Mouse (Mus musculus): ENCODE measurements around the gene Antxr2. TPM values are rescaled to one million over a fixed set of nuclear protein-coding genes. Genes with fewer than 3 reads are reported as not detected.
A peak's percentile ranks its signal among the peaks of the same experiment; 100 is the strongest.

Antxr2 gene
- total RNA-seq, 2 experiments from 2014 or later = 16.2 to 19.3 TPM

DNA sequence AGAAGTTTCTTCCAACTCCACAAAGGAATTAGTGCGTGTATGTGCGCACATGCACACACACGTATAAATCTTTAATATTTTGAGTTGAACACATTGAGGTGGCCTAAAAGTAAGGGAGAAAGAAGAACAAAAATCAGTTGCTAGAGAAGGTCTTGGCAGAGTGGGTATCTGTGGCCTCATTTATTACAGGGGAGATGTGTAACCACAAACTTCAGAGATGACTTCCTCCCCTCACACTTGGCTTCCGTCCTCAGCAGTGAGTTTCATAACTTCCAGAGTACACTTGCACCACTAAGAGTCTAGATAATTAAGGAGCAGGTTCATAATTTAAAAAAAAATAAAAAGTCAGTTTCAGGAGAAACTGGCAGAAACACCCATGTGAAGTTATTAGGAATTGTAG lies 84.6 kb downstream of the Antxr2 start:
- DNase-seq = no peak
- intact Hi-C loops (cut with DNase I; ENCODE audit: low total_unique reads) = no loop called here

DNA sequence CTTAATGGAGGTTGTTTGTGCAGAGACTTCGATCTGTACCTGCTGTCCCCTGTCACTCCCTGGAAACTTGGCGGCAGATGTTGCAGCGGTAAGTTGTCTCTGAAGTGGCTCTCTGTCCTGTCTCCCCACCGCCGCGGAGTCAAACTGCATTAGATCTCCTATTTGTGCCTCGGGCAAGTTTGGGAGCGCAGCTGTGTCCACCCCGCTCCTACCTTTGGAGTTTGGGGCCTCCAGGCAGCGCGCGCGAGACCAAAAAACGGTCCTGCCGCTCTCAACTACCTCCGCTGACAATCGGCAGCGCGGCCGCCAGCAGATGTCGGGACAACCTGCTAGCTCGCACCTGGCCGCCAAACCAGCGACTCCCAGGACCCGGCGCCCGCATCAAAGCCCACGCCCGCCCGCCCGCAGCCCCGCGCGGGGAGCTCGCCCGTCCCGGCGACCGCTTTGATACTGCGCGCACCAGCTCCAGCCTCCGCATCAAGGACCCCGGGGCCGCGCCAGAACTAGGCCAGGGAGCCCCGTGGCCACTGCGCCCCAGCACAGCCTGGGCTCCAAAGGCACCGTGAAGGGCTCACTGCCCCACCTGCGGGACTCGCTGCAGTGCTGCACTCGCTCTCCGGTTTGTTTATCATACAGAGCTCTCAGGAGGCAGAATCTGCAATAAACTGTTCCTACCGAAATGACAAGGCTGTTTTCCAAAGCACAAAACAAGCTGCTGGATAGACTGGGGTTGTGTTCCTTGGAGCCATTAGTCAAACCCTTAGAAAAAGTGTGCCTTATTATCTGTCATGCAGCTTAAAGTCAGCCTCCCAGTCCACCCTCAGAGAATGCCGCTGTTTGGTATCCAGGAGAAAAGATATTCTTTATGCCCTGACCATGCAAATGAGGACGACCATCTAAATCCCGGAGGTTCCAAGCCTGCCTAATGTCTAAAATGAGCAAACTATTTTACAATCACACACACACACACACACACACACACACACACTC lies 95.4 kb downstream of the Antxr2 start:
- intact Hi-C loops (cut with DNase I; ENCODE audit: low total_unique reads) = no loop called here
- DNase-seq = peak; percentile 20

DNA sequence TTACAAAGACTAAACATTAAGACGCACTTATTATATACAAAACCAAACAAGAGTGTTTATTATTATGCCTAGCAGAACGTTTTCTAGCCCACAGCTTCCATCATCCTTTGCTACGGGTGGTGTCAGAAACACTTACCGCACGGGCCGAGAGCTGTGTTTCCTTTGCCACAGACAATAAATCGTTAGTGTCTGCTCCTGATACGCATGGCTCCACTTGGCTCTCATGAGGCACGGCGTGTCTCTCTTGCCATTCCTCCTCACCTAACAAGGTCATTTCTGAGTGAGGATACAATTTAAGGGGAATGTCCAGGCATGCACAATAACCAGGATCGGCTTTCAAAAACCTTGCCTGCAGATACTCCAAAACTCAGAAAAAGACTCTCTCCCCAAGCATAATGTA lies 113.2 kb downstream of the Antxr2 start:
- no peak for DNase-seq
- intact Hi-C loops (cut with DNase I; ENCODE audit: low total_unique reads) = no loop called here

DNA sequence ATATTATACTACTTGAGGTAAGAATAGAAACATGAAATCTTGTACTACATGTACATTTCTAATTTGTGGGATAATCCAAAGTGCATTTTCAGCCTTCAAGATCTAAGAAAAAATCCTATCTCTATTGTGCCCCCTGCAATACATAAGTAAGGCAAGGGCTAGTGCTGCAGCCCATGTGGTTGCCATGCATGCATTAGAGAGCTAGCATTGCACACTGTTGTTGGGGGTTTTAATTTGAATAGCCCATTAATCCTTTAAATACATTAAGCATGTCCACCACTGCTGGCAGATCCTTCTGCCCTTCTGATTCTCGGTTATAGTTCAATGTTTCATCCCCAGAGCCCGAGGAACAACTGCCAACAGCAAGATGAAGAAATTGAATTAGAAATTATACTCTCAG lies 116.0 kb downstream of the Antxr2 start:
- intact Hi-C loops (cut with DNase I; ENCODE audit: low total_unique reads) = no loop called here
- no peak for DNase-seq

DNA sequence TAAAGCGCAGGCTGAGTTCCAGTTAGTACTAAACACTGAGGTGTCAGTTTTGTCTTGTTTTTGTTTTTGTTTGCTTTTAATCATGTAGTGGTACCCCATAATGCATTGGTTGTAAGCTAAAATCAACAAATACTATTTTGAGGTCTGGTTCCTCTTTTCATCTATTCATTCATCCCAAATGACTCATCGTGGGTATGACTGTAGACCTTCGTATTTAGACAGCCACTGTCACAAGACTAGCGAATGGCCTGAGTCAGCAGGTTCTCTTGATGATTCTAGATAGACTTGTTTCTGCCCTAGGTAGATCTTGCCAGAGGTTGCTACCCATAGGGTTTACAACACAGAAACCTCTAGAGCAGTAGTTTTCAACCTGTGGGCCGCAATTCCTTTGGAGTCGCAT lies 116.9 kb downstream of the Antxr2 start:
- intact Hi-C loops (cut with DNase I; ENCODE audit: low total_unique reads) = no loop called here

DNA sequence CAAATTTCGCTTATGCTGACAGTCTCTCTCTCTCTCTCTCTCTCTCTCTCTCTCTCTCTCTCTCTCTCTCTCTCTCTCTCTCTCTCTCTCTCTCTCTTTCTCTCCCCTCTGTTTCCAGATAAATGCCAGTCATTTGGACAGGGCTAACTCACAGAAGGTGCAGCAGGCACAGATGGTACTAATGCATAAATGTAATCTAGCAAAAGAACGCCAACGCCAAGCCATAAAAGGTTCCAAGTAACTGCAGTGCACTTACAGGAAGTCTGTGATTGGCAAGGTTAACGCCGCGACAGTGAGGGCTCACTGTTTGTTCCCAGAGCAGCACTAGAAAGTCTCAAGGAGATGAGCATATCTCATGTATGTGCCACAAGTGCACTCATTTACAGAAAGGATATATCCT lies 123.4 kb downstream of the Antxr2 start:
- no peak for DNase-seq
- intact Hi-C loops (cut with DNase I; ENCODE audit: low total_unique reads) = no loop called here

More for the DNA sequence above, 116.9 kb downstream of the Antxr2 start:
- no peak for DNase-seq

DNA sequence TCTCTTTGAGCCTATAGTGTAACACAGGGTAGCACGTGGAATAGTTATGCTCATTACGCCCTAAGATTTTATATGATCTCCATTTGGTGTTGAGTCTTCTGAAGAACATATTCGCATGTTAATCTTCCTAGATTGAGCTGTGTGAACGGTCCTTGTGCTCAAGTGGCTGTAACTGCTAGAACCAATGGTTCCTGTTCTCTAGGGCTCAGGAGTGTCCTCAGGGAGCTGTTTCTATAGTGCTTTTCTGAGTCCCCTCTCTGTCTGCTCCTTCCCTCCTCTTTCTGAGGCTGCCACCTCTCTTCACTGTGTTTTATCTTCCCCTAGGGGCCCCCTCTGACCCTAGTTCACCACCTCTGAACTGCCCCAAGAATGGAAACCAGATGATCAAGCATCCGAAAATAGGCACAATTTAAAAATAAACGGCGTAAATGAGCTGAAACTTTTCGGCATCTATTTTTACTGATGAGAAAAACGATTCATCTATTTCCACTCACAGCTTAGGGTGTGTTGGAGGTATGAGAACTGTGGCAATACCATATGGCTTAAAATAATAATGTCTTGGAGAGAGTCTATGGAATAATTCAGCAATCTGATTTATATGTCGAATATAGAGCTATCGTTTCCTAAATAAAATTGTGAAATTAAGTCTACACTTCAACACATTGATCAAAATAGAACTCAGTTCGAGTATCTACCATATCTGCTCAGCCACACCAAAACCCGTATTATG lies 124.1 kb downstream of the Antxr2 start:
- intact Hi-C loops (cut with DNase I; ENCODE audit: low total_unique reads) = no loop called here

DNA sequence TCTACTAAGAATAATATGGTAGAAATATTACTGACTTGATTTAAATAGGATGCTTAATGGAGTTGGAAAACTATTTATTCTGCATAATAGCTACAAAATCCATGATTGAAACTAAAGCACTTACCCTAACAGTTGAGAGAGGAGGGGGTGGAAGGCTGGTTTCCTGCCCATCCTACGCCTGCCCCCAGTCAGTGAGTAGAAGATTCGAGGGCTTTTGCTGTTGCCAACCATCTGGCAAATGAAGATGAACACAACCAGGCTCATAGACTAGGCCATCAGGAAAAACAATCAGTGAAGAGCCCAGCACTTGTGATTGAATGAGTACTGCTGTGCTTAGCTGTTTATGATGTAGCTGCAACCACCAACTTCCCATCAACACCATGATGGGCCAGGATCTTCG lies 125.0 kb downstream of the Antxr2 start:
- intact Hi-C loops (cut with DNase I; ENCODE audit: low total_unique reads) = no loop called here
- DNase-seq = no peak

More for the DNA sequence above, 124.1 kb downstream of the Antxr2 start:
- no peak for DNase-seq

DNA sequence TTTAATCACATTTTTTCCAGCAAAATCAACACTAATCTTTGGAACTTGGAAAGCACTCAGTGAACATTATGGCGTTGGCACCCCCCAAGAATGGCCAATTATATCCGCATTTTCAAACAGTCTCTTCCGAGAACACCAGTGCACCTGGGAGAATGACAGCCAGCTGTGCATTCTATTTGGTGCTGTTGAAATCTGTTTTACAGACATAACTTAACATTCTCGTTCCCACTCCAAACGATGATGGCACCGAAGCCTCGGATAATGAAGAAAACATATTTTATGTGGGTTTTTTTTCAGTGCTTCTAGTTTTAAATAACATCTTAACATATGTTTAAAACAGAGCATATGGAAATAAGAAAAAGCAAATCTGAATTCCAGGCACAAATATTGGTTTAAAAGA lies 129.7 kb downstream of the Antxr2 start:
- intact Hi-C loops (cut with DNase I; ENCODE audit: low total_unique reads) = no loop called here
- no peak for DNase-seq

DNA sequence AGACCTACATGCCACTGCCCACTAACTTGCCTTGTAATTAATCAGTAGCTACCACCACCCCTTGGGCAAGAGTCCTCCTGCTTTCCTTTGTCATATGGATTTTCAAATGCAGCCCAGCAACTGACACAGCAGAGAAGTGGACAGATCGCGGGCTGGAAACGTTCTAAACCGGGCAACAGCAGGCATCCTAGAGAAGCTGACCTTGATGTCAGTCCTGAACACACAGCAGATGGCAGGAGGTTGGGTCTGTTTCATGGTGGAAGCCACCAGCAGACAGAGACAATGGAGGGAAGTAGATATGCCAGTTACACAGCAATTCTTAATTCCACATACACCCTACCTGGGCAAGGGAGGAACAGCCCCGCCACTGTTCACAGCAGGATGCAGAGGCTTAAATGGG lies 131.5 kb downstream of the Antxr2 start:
- intact Hi-C loops (cut with DNase I; ENCODE audit: low total_unique reads) = no loop called here
- no peak for DNase-seq

DNA sequence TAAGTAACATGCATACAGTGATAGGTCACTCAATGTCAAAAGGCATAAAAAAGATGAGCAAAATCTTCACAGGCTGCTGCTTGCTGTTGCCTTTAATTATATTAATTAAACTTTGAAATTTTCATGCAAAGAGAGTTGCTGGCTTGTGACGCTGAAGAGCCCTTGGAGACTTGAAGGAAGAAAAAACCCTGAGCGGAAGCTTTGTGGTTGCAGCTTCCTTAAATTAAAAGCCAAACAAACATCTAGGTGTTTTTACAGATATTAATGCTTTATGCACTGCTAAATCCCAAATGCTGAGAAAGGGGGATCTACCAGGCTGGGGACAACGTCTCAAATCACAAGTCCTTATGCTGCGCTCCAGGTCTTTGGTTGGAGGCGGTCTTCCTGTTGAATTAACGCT lies 145.4 kb downstream of the Antxr2 start:
- no peak for DNase-seq
- intact Hi-C loops (cut with DNase I; ENCODE audit: low total_unique reads) = no loop called here

DNA sequence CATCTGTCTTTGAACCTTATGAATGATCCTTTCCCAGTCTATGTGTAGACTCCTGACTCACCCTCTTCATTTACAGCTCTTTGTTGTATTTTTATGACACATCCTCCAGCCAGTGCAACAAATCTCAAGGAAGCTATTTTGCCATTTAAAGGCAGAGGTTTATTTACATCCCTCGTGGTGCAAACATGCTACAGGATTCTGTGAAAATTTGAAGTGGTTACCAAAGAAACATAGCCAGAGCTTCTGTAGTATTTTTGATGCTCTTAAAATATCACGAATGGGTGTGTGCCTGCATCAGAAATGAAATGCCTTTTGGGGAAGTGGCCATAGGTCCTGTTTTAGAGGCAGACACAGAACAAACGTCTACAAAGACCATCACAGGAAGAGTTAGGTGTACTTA lies 146.7 kb downstream of the Antxr2 start:
- DNase-seq = no peak
- intact Hi-C loops (cut with DNase I; ENCODE audit: low total_unique reads) = no loop called here

DNA sequence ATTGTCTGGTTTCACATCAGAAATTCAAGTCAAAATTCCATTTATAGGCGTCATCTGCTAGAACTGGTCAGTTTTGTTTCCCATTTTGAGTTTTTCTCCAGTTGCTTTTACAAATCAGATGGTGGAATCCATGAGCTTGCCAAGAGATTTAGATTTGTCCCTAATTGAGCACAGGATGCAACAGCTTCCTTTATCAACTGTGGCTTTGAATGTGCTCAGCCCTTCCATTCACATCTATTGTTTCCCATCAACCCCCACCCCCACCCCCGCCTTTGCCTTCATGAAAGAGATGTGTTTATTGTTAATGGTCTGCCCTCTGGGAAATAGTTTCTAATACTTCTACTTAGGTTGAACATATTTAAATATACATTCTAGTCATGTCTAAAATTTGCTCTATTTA lies 149.4 kb downstream of the Antxr2 start:
- intact Hi-C loops (cut with DNase I; ENCODE audit: low total_unique reads) = no loop called here
- no peak for DNase-seq

DNA sequence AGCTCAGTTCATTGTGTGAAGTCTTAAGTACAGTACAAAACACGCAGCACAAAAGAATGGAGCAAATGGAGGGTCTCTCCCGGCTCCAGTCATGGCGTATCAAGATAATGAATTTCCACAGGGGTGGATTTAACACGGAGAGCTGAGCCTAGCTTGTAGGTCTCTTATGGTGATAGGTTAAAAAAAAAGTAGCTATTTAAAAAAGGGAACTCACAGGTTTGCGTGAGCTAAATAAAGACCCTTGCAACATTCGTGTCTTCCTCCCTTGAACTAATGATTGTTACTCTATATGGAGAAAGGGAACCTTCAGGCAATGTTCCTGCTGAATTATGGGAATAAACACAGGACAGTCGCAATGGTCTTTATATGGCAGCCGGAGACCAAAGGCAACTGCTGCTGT lies 150.7 kb downstream of the Antxr2 start:
- intact Hi-C loops (cut with DNase I; ENCODE audit: low total_unique reads) = no loop called here
- DNase-seq = no peak

DNA sequence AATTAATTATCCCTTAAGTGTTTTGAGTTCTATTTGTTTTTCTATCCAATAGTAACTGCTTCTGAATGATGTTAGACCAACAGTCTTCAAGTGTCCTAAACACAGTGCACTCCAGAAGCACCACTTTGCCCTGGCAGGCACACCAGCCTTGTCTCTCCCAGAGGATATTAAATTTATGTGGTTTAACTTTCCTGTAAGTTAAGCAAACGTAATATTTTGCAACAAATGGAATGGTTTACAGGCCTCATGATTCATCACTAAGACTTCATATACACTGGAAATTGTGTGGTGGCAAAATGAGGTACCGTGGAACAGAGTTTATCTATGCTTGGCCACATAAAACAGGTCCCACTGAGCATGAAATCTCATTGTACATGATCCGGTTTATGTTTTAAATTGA lies 152.0 kb downstream of the Antxr2 start:
- intact Hi-C loops (cut with DNase I; ENCODE audit: low total_unique reads) = no loop called here
- DNase-seq = no peak

DNA sequence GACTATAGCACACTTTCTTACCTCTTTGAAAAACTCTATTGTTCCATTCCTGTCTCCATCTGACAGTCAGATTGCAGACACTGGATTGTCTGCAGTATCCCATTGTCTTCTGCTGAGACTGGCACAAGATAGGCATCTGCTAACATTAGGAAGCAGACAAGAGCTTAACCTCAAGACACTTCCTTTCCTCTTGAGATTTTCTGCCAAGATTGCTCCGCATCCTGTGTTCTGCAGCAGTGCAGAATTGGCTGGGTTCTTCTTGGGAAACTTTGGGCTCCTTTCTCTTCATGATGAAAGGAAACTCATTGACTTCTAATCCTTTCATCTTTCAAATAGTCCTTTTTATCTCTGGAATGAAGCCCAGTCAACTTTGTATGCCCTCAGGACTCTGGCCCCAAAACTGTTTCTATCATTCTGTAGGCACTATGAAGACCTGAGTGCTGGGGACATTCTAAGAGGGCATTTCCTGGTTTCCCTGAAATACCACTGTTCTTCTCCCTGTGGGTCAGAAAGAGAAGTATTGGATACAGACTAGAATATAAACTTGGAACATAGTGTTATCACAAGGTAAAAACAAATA lies 152.5 kb downstream of the Antxr2 start:
- intact Hi-C loops (cut with DNase I; ENCODE audit: low total_unique reads) = no loop called here
- no peak for DNase-seq

DNA sequence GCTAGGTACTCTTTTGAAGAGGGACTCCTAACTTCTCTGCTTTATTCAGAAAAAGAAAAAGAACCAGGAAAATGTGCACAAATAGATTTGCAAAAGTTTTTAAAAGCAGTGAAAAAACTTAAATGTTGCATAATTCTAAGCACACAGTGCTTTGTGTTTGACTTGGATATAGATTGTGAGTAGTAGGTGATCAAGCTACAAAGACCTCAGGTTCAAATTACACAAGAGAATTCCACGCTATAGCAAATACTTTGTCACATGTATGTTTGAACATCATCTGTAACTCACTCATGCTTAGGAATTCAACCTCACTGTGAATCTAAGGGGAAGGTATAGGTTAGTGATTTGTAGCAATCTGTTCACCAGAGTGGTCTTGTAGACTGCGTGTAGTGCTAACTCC lies 153.9 kb downstream of the Antxr2 start:
- intact Hi-C loops (cut with DNase I; ENCODE audit: low total_unique reads) = no loop called here

DNA sequence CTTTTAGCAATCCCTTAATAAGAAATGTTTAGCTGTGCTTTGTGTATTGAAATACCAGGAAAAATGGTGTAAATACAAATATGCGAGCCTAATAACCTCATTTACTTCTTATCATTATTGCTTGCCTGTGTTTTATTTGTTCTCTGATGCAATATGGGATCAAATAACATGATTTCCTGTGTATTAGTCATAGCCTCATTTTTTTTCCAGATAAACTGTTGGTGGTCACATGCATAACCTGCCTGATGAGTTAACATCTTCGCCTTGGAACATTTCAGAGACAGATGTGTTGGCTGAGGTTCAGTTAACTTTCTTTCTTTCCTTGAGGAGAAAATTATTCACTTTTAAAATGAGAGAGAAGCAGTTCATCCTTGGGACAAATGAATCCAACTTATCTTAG lies 162.9 kb downstream of the Antxr2 start:
- DNase-seq = no peak
- intact Hi-C loops (cut with DNase I; ENCODE audit: low total_unique reads) = no loop called here

More for the DNA sequence above, 153.9 kb downstream of the Antxr2 start:
- DNase-seq = no peak

DNA sequence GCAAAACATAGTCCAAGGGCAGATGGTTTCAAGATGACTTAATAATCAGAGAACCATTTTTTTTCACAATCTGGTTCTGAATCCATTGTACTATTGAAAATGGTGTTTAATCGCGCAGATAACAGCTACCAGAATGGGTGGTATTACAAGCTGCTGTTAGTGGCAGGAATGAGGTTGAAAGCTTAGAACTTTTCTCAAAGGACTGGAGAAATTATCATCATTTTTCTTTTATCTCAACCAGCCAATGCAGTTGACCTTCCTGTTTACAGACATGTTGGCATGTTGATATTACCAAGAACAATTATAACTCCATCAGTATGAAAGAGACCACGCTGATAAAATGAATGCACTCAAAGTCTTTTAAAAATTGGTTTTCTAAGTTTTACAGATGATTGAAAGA lies 163.9 kb downstream of the Antxr2 start:
- no peak for DNase-seq
- intact Hi-C loops (cut with DNase I; ENCODE audit: low total_unique reads) = no loop called here

DNA sequence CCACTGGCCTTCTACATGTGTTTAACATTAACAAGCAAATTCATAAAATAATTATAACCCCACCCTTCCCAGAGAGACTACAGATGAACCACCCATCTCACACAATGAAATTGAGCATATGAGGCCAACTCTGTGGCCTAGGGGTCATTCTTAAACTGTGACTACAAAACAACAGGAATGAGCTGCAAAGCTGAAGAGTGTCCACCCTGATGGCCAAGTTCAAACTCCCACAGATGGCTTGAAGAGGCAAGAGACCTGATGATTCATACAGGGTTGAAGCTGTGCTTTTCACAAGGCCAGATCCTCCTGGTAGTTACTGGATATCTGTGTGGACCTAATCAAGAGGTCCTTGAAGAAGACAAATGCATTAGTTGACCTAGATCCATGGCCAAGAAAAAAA lies 173.7 kb downstream of the Antxr2 start:
- peak; percentile 13 for DNase-seq
- intact Hi-C loops (cut with DNase I; ENCODE audit: low total_unique reads) = no loop called here

All from gastrocnemius, postnatal 14 days (tissue).